Mouse (Mus musculus): ENCODE data around the gene Rnft2. TPM values are rescaled to one million over a fixed set of nuclear protein-coding genes. Genes with fewer than 3 reads are reported as not detected.

Rnft2 gene
- 12.6 and 13.1 TPM in 2 replicates for polyA plus RNA-seq (2015; fragmentation: Nextera tagmentation; extraction: Ambion mirVana)

GRCm38 (mm10) chr5:118244606-118245443 is at the start of gene Rnft2, which contains the start of gene 2410131K14Rik:
Rnft2 (minus strand) TSS chr5:118245116.
2410131K14Rik (plus strand) TSS chr5:118245227.
- Histone ChIP-seq H3K4me3 (replicated peaks) (peak within 1 kb of the TSS; percentile 76), H3K4me1 (replicated peaks) (peaks cover 35% of the 10 kb centered on the region), H3K27ac (peak within 1 kb of the TSS; percentile 89), H3K4me2 (replicated peaks) (peak within 1 kb of the TSS; percentile 90), H3K36me3 (peaks cover 45% of the 10 kb centered on the region), H3K9me3 (no peaks in the 10 kb centered on the region), H3K27me3 (no peaks in the 10 kb centered on the region), H3K9ac (replicated peaks) (peak within 1 kb of the TSS; percentile 85)
- WGBS, result under 1% methylated on average over 68 of the region's 68 CpGs
- ATAC-seq, result peak; percentile 99

GRCm38 (mm10) chr5:118294086-118294864 is 49.4 kb upstream of the Rnft2 start:
- Histone ChIP-seq H3K36me3 (no peaks in the 10 kb centered on the region), H3K4me2 (replicated peaks) (peak overlapping the region; percentile 17; the same call in 1 of the 2 replicates), H3K9me3 (no peaks in the 10 kb centered on the region), H3K4me1 (replicated peaks) (peaks cover 21% of the 10 kb centered on the region), H3K27me3 (no peaks in the 10 kb centered on the region), H3K4me3 (replicated peaks) (no peak overlapping the region), H3K27ac (peak overlapping the region; percentile 61), H3K9ac (replicated peaks) (no peak overlapping the region)
- 36% methylated on average over 23 of the region's 23 CpGs for WGBS
- ATAC-seq, result peak; percentile 89

GRCm38 (mm10) chr5:118292476-118292875 is 47.6 kb upstream of the Rnft2 start:
- H3K4me1 ChIP-seq (replicated peaks), result peaks cover 13% of the 10 kb centered on the region
- WGBS, result 60% methylated on average over 4 of the region's 4 CpGs
- H3K27me3 ChIP-seq, result no peaks in the 10 kb centered on the region
- no peaks in the 10 kb centered on the region for H3K9me3 ChIP-seq
- no peak overlapping the region for H3K9ac ChIP-seq (replicated peaks)
- ATAC-seq, result no peak
- H3K27ac ChIP-seq, result no peak overlapping the region
- H3K4me2 ChIP-seq (replicated peaks), result no peak overlapping the region
- no peaks in the 10 kb centered on the region for H3K36me3 ChIP-seq
- H3K4me3 ChIP-seq (replicated peaks), result no peak overlapping the region

GRCm38 (mm10) chr5:118291453-118291852 is 46.5 kb upstream of the Rnft2 start:
- H3K4me2 ChIP-seq (replicated peaks), result no peak overlapping the region
- no peak for ATAC-seq
- WGBS, result 92% methylated on average over 4 of the region's 4 CpGs

GRCm38 (mm10) chr5:118277741-118278495 is 33.0 kb upstream of the Rnft2 start:
- no peak overlapping the region for H3K4me2 ChIP-seq (replicated peaks)
- H3K4me3 ChIP-seq (replicated peaks), result no peak overlapping the region
- H3K4me1 ChIP-seq (replicated peaks), result peaks cover 45% of the 10 kb centered on the region
- H3K27me3 ChIP-seq, result no peaks in the 10 kb centered on the region
- H3K27ac ChIP-seq, result no peak overlapping the region
- no peaks in the 10 kb centered on the region for H3K36me3 ChIP-seq
- no peak for ATAC-seq
- H3K9me3 ChIP-seq, result no peaks in the 10 kb centered on the region; the same call in 1 of the 2 replicates
- WGBS, result 90% methylated on average over 18 of the region's 18 CpGs
- no peak overlapping the region for H3K9ac ChIP-seq (replicated peaks)

More at GRCm38 (mm10) chr5:118291453-118291852, 46.5 kb upstream of the Rnft2 start:
- no peaks in the 10 kb centered on the region for H3K27me3 ChIP-seq
- no peak overlapping the region for H3K4me3 ChIP-seq (replicated peaks)
- no peak overlapping the region for H3K27ac ChIP-seq
- no peak overlapping the region for H3K9ac ChIP-seq (replicated peaks)
- H3K4me1 ChIP-seq (replicated peaks), result peaks cover 8% of the 10 kb centered on the region
- H3K9me3 ChIP-seq, result no peaks in the 10 kb centered on the region
- no peaks in the 10 kb centered on the region for H3K36me3 ChIP-seq

GRCm38 (mm10) chr5:118276711-118277110 is 31.8 kb upstream of the Rnft2 start:
- Histone ChIP-seq H3K27me3 (peaks cover 10% of the 10 kb centered on the region), H3K4me1 (replicated peaks) (peaks cover 55% of the 10 kb centered on the region), H3K36me3 (no peaks in the 10 kb centered on the region), H3K4me3 (replicated peaks) (no peak overlapping the region), H3K9me3 (no peaks in the 10 kb centered on the region; the same call in 1 of the 2 replicates), H3K27ac (peak overlapping the region; percentile 51; the same call in 1 of the 2 replicates), H3K9ac (replicated peaks) (0 out of 2 replicates have a peak overlapping the region, but pooled peaks have one; percentile 7), H3K4me2 (replicated peaks) (no peak overlapping the region)
- ATAC-seq, result no peak
- 19% methylated on average over 8 of the region's 8 CpGs for WGBS

- H3K9ac ChIP-seq (replicated peaks), result 0 out of 2 replicates have a peak overlapping the region, but pooled peaks have one; percentile 7
- no peak for ATAC-seq
- no peak overlapping the region for H3K4me3 ChIP-seq (replicated peaks)
- H3K36me3 ChIP-seq, result no peaks in the 10 kb centered on the region
- H3K9me3 ChIP-seq, result no peaks in the 10 kb centered on the region
- peaks cover 13% of the 10 kb centered on the region for H3K27me3 ChIP-seq
- H3K4me2 ChIP-seq (replicated peaks), result no peak overlapping the region
- H3K27ac ChIP-seq, result peak overlapping the region; percentile 51; the same call in 1 of the 2 replicates
- H3K4me1 ChIP-seq (replicated peaks), result peaks cover 58% of the 10 kb centered on the region
- WGBS, result 37% methylated on average over 7 of the region's 7 CpGs
These were observed 31.4 kb upstream of the Rnft2 start for GRCm38 (mm10) chr5:118276281-118276680.

- H3K9me3 ChIP-seq, result no peaks in the 10 kb centered on the region
- H3K4me3 ChIP-seq (replicated peaks), result no peak overlapping the region
- peak overlapping the region; percentile 36 for H3K4me2 ChIP-seq (replicated peaks)
- peak; percentile 89 for ATAC-seq
- H3K9ac ChIP-seq (replicated peaks), result peak overlapping the region; percentile 48; the same call in 1 of the 2 replicates
- H3K27ac ChIP-seq, result peak overlapping the region; percentile 88
- peaks cover 26% of the 10 kb centered on the region for H3K27me3 ChIP-seq
- H3K4me1 ChIP-seq (replicated peaks), result peaks cover 62% of the 10 kb centered on the region
- no peaks in the 10 kb centered on the region for H3K36me3 ChIP-seq
- 1% methylated on average over 9 of the region's 9 CpGs for WGBS
These were observed 29.6 kb upstream of the Rnft2 start for GRCm38 (mm10) chr5:118274546-118274945.

- no peak overlapping the region for H3K9ac ChIP-seq (replicated peaks)
- 48% methylated on average over 7 of the region's 7 CpGs for WGBS
- no peaks in the 10 kb centered on the region for H3K36me3 ChIP-seq
- no peak overlapping the region for H3K4me3 ChIP-seq (replicated peaks)
- H3K4me1 ChIP-seq (replicated peaks), result peaks cover 70% of the 10 kb centered on the region
- no peaks in the 10 kb centered on the region for H3K9me3 ChIP-seq
- peaks cover 26% of the 10 kb centered on the region for H3K27me3 ChIP-seq
- H3K27ac ChIP-seq, result peak overlapping the region; percentile 88
- no peak for ATAC-seq
- H3K4me2 ChIP-seq (replicated peaks), result no peak overlapping the region
These were observed 28.5 kb upstream of the Rnft2 start for GRCm38 (mm10) chr5:118273446-118273845.

- WGBS, result 79% methylated on average over 10 of the region's 10 CpGs
- H3K4me1 ChIP-seq (replicated peaks), result peaks cover 62% of the 10 kb centered on the region
- H3K27ac ChIP-seq, result no peak overlapping the region
- H3K9ac ChIP-seq (replicated peaks), result no peak overlapping the region
- H3K27me3 ChIP-seq, result peaks cover 31% of the 10 kb centered on the region
- ATAC-seq, result no peak
- no peak overlapping the region for H3K4me3 ChIP-seq (replicated peaks)
- H3K36me3 ChIP-seq, result no peaks in the 10 kb centered on the region
- no peak overlapping the region for H3K4me2 ChIP-seq (replicated peaks)
- H3K9me3 ChIP-seq, result no peaks in the 10 kb centered on the region
These were observed 26.7 kb upstream of the Rnft2 start for GRCm38 (mm10) chr5:118271449-118272110.

- Histone ChIP-seq H3K9me3 (no peaks in the 10 kb centered on the region), H3K27ac (no peak overlapping the region), H3K4me3 (replicated peaks) (peak overlapping the region; percentile 19; the same call in 1 of the 2 replicates), H3K4me1 (replicated peaks) (peaks cover 36% of the 10 kb centered on the region), H3K9ac (replicated peaks) (peak overlapping the region; percentile 51), H3K27me3 (peaks cover 31% of the 10 kb centered on the region), H3K4me2 (replicated peaks) (peak overlapping the region; percentile 50), H3K36me3 (no peaks in the 10 kb centered on the region)
- peak; percentile 91 for ATAC-seq
- WGBS, result 1% methylated on average over 13 of the region's 13 CpGs
These were observed 24.1 kb upstream of the Rnft2 start for GRCm38 (mm10) chr5:118268987-118269386.
